Mouse (Mus musculus) T-cell, adult 66 days (primary cell): ENCODE data around the gene Slc41a3. TPM values are rescaled to one million over a fixed set of nuclear protein-coding genes. Genes with fewer than 3 reads are reported as not detected.

Experiments used
- total RNA-seq, 2 experiments: library from RNA; stranded (reverse); gene quantifications; 3 replicates in 1 of 2; 4 replicates in 1 of 2; pipeline ENCODE4 v1.2.4; 2023

The Slc41a3 gene
- 10 to 100 TPM; 21.9 to 22.8 TPM for total RNA-seq

GRCm38 (mm10) chr6:90604533-90605297, at the start of gene Slc41a3:
Slc41a3 (plus strand) TSS chr6:90604725.

Other genes with a start within 250 kb of the Slc41a3 start
- gene Zxdc, start 235.2 kb upstream of the Slc41a3 start, total RNA-seq: 10 to 100 TPM; 37.9 to 40.0 TPM
- not detected for gene Cfap100, start 175.9 kb upstream of the Slc41a3 start, total RNA-seq
- gene Klf15, start 142.1 kb upstream of the Slc41a3 start, total RNA-seq: not detected
- 1 to 10 TPM in 1 of 2 experiments, under 1 TPM in 1; 0.71 to 1.2 TPM for gene Aldh1l1, start 118.3 kb upstream of the Slc41a3 start, total RNA-seq